Mouse (Mus musculus): Measurements from ENCODE around the gene Il17ra. TPM values are rescaled to one million over a fixed set of nuclear protein-coding genes. Genes with fewer than 3 reads are reported as not detected.
A peak's percentile ranks its signal among the peaks of the same experiment; 100 is the strongest.

The Il17ra gene
- total and polyA plus RNA-seq, 3 experiments: 4.4 to 10.3 (median 6.0) TPM

DNA sequence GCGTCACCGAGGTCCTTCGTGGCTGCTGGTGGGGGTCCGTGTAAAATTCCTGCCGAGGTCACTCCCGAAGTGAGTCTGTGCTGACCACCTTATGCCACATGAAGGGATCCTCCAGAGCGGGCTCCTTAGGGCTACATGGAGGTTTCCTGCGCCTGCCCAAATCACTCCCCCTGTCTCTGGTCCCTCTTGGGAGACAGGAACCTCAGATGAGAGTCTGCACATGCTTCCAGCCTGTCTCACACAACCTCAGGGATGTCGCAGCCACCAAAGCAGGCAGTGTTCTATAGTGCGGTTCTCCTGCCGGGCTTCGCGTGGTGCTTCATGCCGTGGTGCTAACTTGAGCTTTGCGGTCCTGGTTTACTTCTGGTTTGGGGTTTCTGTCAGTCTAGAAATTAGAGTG lies 1.8 kb upstream of the Il17ra start:
- H3K4me3 ChIP-seq (ENCODE audit: low read depth, low read length): no peak overlapping the region
- TF ChIP-seq GATA2 (IDR thresholded peaks at IDR 0.05; ENCODE audit: borderline replicate concordance, low read depth, low read length): no peak
- no peak for TF ChIP-seq POLR2AphosphoS5 (IDR thresholded peaks at IDR 0.05; ENCODE audit: insufficient replicate concordance, low read depth, low read length)
- TF ChIP-seq GATA1 (IDR thresholded peaks at IDR 0.05; ENCODE audit: borderline replicate concordance, low read length): no peak
- no peak for TF ChIP-seq TAL1 (conservative IDR thresholded peaks at IDR 0.05; ENCODE audit: low read depth, low read length)
- TF ChIP-seq CTCF (IDR thresholded peaks at IDR 0.05; ENCODE audit: low read depth, low read length): no peak
- H3K36me3 ChIP-seq (replicated peaks): peaks cover 7% of the 10 kb centered on the region
- peaks cover 33% of the 10 kb centered on the region for H3K4me1 ChIP-seq (ENCODE audit: insufficient read depth, low read depth, low read length)
- no peaks in the 10 kb centered on the region for H3K9me3 ChIP-seq (replicated peaks)
- peaks cover 11% of the 10 kb centered on the region for H3K27me3 ChIP-seq (ENCODE audit: insufficient read depth, low read length)
- ATAC-seq (ENCODE audit: extremely low read depth, insufficient number of reproducible peaks, low FRiP score, poor library complexity, severe bottlenecking) (no peak), DNase-seq (ENCODE audit: low spot score) (no peak)

GRCm38 (mm10) chr6:120462251-120462650 lies 796 bp upstream of the Il17ra start:
- DNase-seq (ENCODE audit: low spot score): no peak
- Histone ChIP-seq H3K4me1 (ENCODE audit: insufficient read depth, low read depth, low read length) (peaks cover 44% of the 10 kb centered on the region), H3K27me3 (ENCODE audit: insufficient read depth, low read length) (peaks cover 11% of the 10 kb centered on the region), H3K4me3 (ENCODE audit: low read depth, low read length) (no peak overlapping the region), H3K9me3 (replicated peaks) (no peaks in the 10 kb centered on the region), H3K36me3 (replicated peaks) (peaks cover 13% of the 10 kb centered on the region)
- no peak for ATAC-seq (ENCODE audit: extremely low read depth, insufficient number of reproducible peaks, low FRiP score, poor library complexity, severe bottlenecking)
- TF ChIP-seq GATA1 (IDR thresholded peaks at IDR 0.05; ENCODE audit: borderline replicate concordance, low read length): no peak
- no peak for TF ChIP-seq CTCF (IDR thresholded peaks at IDR 0.05; ENCODE audit: low read depth, low read length)
- TF ChIP-seq POLR2AphosphoS5 (IDR thresholded peaks at IDR 0.05; ENCODE audit: insufficient replicate concordance, low read depth, low read length): no peak
- TF ChIP-seq GATA2 (IDR thresholded peaks at IDR 0.05; ENCODE audit: borderline replicate concordance, low read depth, low read length): no peak
- TF ChIP-seq TAL1 (conservative IDR thresholded peaks at IDR 0.05; ENCODE audit: low read depth, low read length): no peak

DNA sequence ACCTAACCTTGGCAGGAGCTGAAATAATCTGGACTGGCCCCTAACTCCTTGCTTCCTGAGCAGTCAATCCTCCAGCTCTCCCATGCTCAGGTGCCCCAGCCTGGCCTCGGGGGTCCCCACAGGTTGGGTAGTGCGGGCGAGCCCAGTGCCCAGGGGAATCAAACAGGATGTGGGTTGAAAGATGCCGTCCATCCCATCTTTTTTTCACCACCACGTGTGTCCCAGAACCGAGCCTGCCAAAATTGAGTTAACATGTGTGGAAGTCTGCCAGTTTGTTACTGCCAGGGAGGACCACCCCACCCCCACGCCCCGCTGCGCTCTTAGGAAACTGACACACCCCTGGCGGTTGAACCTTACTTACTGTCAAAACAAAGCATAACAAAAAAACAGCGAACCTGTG lies 837 bp downstream of the Il17ra start:
- DNase-seq (ENCODE audit: low spot score): peak; percentile 35
- Histone ChIP-seq H3K4me3 (ENCODE audit: low read depth, low read length) (peak overlapping the region; percentile 79), H3K36me3 (replicated peaks) (peaks cover 19% of the 10 kb centered on the region), H3K4me1 (ENCODE audit: insufficient read depth, low read depth, low read length) (peaks cover 48% of the 10 kb centered on the region), H3K27me3 (ENCODE audit: insufficient read depth, low read length) (peaks cover 11% of the 10 kb centered on the region), H3K9me3 (replicated peaks) (no peaks in the 10 kb centered on the region)
- ATAC-seq (ENCODE audit: extremely low read depth, insufficient number of reproducible peaks, low FRiP score, poor library complexity, severe bottlenecking): no peak
- no peak for TF ChIP-seq POLR2AphosphoS5 (IDR thresholded peaks at IDR 0.05; ENCODE audit: insufficient replicate concordance, low read depth, low read length)
- no peak for TF ChIP-seq TAL1 (conservative IDR thresholded peaks at IDR 0.05; ENCODE audit: low read depth, low read length)
- no peak for TF ChIP-seq CTCF (IDR thresholded peaks at IDR 0.05; ENCODE audit: low read depth, low read length)
- TF ChIP-seq GATA2 (IDR thresholded peaks at IDR 0.05; ENCODE audit: borderline replicate concordance, low read depth, low read length): no peak
- no peak for TF ChIP-seq GATA1 (IDR thresholded peaks at IDR 0.05; ENCODE audit: borderline replicate concordance, low read length)

GRCm38 (mm10) chr6:120464406-120464939 lies 1.4 kb downstream of the Il17ra start:
- H3K27me3 ChIP-seq (ENCODE audit: insufficient read depth, low read length): peaks cover 11% of the 10 kb centered on the region
- no peaks in the 10 kb centered on the region for H3K9me3 ChIP-seq (replicated peaks)
- no peak for TF ChIP-seq TAL1 (conservative IDR thresholded peaks at IDR 0.05; ENCODE audit: low read depth, low read length)
- DNase-seq (ENCODE audit: low spot score) (no peak), ATAC-seq (ENCODE audit: extremely low read depth, insufficient number of reproducible peaks, low FRiP score, poor library complexity, severe bottlenecking) (no peak)
- peaks cover 48% of the 10 kb centered on the region for H3K4me1 ChIP-seq (ENCODE audit: insufficient read depth, low read depth, low read length)
- peak overlapping the region; percentile 79; the same call in 1 of the 2 replicates for H3K4me3 ChIP-seq (ENCODE audit: low read depth, low read length)
- peaks cover 19% of the 10 kb centered on the region for H3K36me3 ChIP-seq (replicated peaks)

- H3K36me3 ChIP-seq (replicated peaks): peaks cover 23% of the 10 kb centered on the region
- peaks cover 11% of the 10 kb centered on the region for H3K27me3 ChIP-seq (ENCODE audit: insufficient read depth, low read length)
- TF ChIP-seq GATA2 (IDR thresholded peaks at IDR 0.05; ENCODE audit: borderline replicate concordance, low read depth, low read length): no peak
- no peak for TF ChIP-seq TAL1 (conservative IDR thresholded peaks at IDR 0.05; ENCODE audit: low read depth, low read length)
- no peak for TF ChIP-seq CTCF (IDR thresholded peaks at IDR 0.05; ENCODE audit: low read depth, low read length)
- TF ChIP-seq GATA1 (IDR thresholded peaks at IDR 0.05; ENCODE audit: borderline replicate concordance, low read length): no peak
- TF ChIP-seq POLR2AphosphoS5 (IDR thresholded peaks at IDR 0.05; ENCODE audit: insufficient replicate concordance, low read depth, low read length): no peak
- no peaks in the 10 kb centered on the region for H3K9me3 ChIP-seq (replicated peaks)
- peak overlapping the region; percentile 4; the same call in 1 of the 2 replicates for H3K4me3 ChIP-seq (ENCODE audit: low read depth, low read length)
- ATAC-seq (ENCODE audit: extremely low read depth, insufficient number of reproducible peaks, low FRiP score, poor library complexity, severe bottlenecking): no peak
- no peak for DNase-seq (ENCODE audit: low spot score)
- H3K4me1 ChIP-seq (ENCODE audit: insufficient read depth, low read depth, low read length): peaks cover 55% of the 10 kb centered on the region
These were observed 2.3 kb downstream of the Il17ra start for GRCm38 (mm10) chr6:120465393-120465792.

- DNase-seq (ENCODE audit: low spot score): peak; percentile 53
- peak overlapping the region; percentile 36; the same call in 1 of the 2 replicates for H3K4me3 ChIP-seq (ENCODE audit: low read depth, low read length)
- TF ChIP-seq GATA1 (IDR thresholded peaks at IDR 0.05; ENCODE audit: borderline replicate concordance, low read length) (no peak), GATA2 (IDR thresholded peaks at IDR 0.05; ENCODE audit: borderline replicate concordance, low read depth, low read length) (no peak), TAL1 (conservative IDR thresholded peaks at IDR 0.05; ENCODE audit: low read depth, low read length) (no peak)
These were observed 3.7 kb downstream of the Il17ra start for GRCm38 (mm10) chr6:120466609-120467329.

More at GRCm38 (mm10) chr6:120466609-120467329, 3.7 kb downstream of the Il17ra start:
- H3K9me3 ChIP-seq (replicated peaks): no peaks in the 10 kb centered on the region
- H3K36me3 ChIP-seq (replicated peaks): peaks cover 26% of the 10 kb centered on the region
- ATAC-seq (ENCODE audit: extremely low read depth, insufficient number of reproducible peaks, low FRiP score, poor library complexity, severe bottlenecking): peak; percentile 55
- peaks cover 3% of the 10 kb centered on the region; the same call in 1 of the 2 replicates for H3K27me3 ChIP-seq (ENCODE audit: insufficient read depth, low read length)
- peaks cover 61% of the 10 kb centered on the region for H3K4me1 ChIP-seq (ENCODE audit: insufficient read depth, low read depth, low read length)

All from G1E (cell line).